Mouse (Mus musculus): Measurements from ENCODE around the gene Susd3. TPM values are rescaled to one million over a fixed set of nuclear protein-coding genes. Genes with fewer than 3 reads are reported as not detected.

The Susd3 gene
- total RNA-seq, 2 experiments from 2014 or later = 0.33 to 0.49 TPM

- DNase-seq = no peak
- intact Hi-C loops (cut with DNase I) = loop anchor here (10.0 kb wide), 2 partner anchors 160 to 440 kb away; partner anchors contain the start of genes Cenpp and Nol8
These were observed 33.4 kb downstream of the Susd3 start for GRCm38 (mm10) chr13:49215128-49215503.

GRCm38 (mm10) chr13:49214454-49214853, 34.1 kb downstream of the Susd3 start:
- DNase-seq = peak in 1 of 2 experiments; percentile 29
- intact Hi-C loops (cut with DNase I) = loop anchor here (10.0 kb wide), 2 partner anchors 160 to 440 kb away; partner anchors contain the start of genes Cenpp and Nol8

- DNase-seq = peak; percentile 37 to 39
- intact Hi-C loops (cut with DNase I) = loop anchor here (10.0 kb wide), 2 partner anchors 161 to 441 kb away; partner anchors contain the start of genes Cenpp and Nol8
These were observed 35.0 kb downstream of the Susd3 start for GRCm38 (mm10) chr13:49213531-49213932.

GRCm38 (mm10) chr13:49212711-49213500, 35.6 kb downstream of the Susd3 start:
- DNase-seq = no peak

DNA sequence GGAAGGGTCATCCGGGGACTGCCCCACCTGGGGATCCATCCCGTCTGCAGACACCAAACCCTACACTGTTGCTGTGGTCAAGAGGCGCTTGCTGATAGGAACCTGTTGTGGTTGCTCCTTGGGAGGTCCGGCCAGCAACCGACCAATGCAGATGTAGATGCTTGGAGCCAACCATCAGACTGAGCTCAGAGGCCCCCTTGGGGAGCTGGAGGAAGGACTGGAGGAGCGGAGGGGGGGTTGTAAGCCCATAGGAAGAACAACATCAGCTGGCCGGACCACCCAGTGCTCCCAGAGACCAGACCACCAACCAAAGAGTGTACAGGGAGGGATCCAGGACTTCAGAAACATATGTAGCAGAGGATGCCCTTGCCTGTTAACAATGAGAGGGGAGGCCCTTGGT, 39.2 kb downstream of the Susd3 start:
- intact Hi-C loops (cut with DNase I) = no loop called here
- DNase-seq = no peak

More at GRCm38 (mm10) chr13:49212711-49213500, 35.6 kb downstream of the Susd3 start:
- intact Hi-C loops (cut with DNase I) = loop anchor here (10.0 kb wide), 2 partner anchors 162 to 442 kb away; partner anchors contain the start of genes Cenpp and Nol8

DNA sequence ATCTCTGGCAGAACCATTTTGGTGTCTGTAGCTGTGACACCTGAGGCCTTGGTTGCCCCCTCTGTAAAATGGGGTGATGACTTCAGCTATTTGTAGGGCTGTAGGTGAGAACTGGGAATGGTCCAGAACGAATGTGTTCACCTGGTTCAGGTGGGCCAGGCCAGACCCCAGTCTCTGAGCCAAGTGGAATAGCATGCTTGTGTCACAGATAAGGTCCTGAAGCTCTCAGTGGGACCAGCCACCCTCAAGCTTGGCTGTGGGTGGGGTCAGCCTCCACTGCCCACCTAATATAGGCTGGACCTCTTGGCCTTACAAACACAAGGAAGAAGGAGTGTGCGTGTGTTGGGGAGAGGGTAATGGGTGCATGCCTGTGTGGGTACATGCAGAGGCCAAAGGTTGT, 42.2 kb downstream of the Susd3 start:
- intact Hi-C loops (cut with DNase I) = no loop called here
- DNase-seq = no peak

- intact Hi-C loops (cut with DNase I) = loop anchor here (2.0 kb wide), 1 partner anchor 33 kb away; no protein-coding TSS in a partner anchor
- peak; percentile 87 to 90 for DNase-seq
These were observed 43.0 kb downstream of the Susd3 start for GRCm38 (mm10) chr13:49205381-49205998.

DNA sequence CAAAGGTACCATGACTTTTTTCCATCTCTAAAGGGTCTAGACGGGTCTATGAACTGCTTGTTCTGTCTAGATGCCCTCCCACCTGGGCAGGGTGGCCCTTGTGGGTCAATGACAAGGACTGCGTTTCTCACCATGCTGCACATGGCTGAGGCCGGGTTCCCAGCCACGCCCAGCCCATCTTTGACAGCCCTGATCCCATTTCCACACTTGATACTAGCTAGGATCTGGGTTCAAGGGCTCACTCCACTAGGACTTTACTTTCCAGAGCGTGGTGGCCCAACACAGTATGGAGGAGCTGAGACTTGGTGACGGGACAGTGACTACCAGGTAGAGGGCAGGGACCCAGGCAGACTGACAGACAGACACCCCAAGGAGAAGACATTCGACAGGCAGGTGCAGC, 46.0 kb downstream of the Susd3 start:
- no peak for DNase-seq
- intact Hi-C loops (cut with DNase I) = no loop called here

DNA sequence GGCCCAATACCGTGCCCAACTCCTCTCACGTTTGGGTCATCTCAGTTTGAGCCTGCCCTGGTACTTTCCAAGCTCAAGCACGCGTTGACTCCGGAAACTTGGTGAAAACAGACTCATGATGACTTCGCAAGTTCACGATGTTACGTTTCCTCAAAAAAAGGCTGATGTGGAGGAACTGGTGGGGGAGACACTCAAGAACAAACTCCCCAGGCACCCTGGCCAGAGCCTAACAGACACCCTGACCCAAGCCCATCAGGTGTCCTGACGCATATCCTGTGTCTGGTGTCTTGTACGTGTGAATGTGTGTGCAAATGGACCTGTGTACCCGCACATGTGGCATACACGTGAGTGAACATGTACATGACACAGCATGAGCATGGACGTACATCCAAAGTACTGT, 47.8 kb downstream of the Susd3 start:
- intact Hi-C loops (cut with DNase I) = no loop called here
- DNase-seq = no peak

GRCm38 (mm10) chr13:49199891-49200290, 48.6 kb downstream of the Susd3 start:
- DNase-seq = no peak
- intact Hi-C loops (cut with DNase I) = no loop called here

- intact Hi-C loops (cut with DNase I) = no loop called here
These were observed 49.8 kb downstream of the Susd3 start for GRCm38 (mm10) chr13:49198734-49199133.

GRCm38 (mm10) chr13:49196766-49197165, 51.7 kb downstream of the Susd3 start:
- DNase-seq = peak; percentile 40 to 45
- intact Hi-C loops (cut with DNase I) = no loop called here

More at GRCm38 (mm10) chr13:49198734-49199133, 49.8 kb downstream of the Susd3 start:
- no peak for DNase-seq

- no peak for DNase-seq
- intact Hi-C loops (cut with DNase I) = no loop called here
These were observed 52.3 kb downstream of the Susd3 start for GRCm38 (mm10) chr13:49196211-49196610.

DNA sequence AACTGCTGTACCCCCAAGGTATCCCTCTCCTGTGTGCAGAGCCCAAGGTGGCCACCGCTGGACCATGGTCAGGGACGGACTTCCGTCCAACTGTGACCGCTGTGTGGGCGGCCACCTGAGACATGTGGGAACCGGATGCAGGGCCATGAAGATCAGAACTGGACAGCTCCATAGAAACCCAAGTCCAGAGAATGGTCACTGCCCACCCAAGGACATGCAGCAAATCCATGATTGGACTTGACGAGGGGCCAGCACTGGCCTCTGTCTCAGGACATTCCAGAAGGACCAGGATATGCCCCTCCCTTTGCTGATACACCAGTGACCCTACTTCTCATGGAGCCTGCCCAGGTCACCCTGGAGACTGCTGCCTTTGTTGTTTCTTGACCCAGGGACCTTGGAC, 52.9 kb downstream of the Susd3 start:
- intact Hi-C loops (cut with DNase I) = no loop called here

GRCm38 (mm10) chr13:49194811-49195210, 53.7 kb downstream of the Susd3 start:
- DNase-seq = no peak
- intact Hi-C loops (cut with DNase I) = no loop called here

More for the DNA sequence above, 52.9 kb downstream of the Susd3 start:
- no peak for DNase-seq

DNA sequence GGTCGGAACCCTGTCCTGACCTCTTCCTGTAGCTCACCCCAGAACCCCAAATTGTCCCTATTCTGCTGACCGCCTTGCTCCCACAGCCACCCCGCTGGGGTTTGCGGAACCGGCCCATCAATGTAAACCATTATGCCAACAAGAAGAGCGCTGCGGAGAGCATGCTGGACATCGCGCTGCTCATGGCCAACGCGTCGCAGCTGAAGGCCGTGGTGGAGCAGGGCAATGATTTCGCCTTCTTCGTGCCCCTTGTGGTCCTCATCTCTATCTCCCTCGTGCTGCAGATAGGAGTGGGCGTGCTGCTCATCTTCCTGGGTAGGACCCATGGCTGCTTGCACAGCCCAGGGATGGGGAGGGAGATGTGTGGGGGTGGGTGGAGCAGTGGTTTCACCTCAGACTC, 54.9 kb downstream of the Susd3 start:
- DNase-seq = no peak
- intact Hi-C loops (cut with DNase I) = no loop called here

GRCm38 (mm10) chr13:49192156-49192855, 56.2 kb downstream of the Susd3 start:
- intact Hi-C loops (cut with DNase I) = no loop called here
- no peak for DNase-seq

DNA sequence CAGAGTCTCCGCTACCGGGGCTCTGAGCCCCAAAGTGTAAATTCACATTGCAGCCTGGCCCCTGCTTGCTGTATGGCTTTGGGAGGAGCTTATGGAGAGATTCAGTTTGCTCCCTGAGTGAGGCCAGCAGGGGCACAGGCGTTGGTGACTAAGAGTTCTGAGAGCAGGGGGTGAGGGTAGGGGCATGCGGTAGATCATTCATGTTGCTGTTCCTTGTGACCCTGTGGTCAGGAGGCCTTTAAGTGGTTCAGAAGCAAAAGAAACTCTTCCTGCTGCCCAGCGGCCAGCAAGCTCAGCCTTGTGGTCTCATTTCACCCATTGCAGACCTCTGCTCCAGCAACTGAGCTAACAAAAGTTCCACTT, 56.9 kb downstream of the Susd3 start:
- no peak for DNase-seq
- intact Hi-C loops (cut with DNase I) = no loop called here

- DNase-seq = no peak
- intact Hi-C loops (cut with DNase I) = no loop called here
These were observed 57.4 kb downstream of the Susd3 start for GRCm38 (mm10) chr13:49190876-49191672.
